Mouse (Mus musculus): ENCODE measurements around the gene Olfr1369-ps1. TPM values are rescaled to one million over a fixed set of nuclear protein-coding genes. Genes with fewer than 3 reads are reported as not detected.

Gene Olfr1369-ps1
- polyA plus RNA-seq, 1 experiment from 2014 or later = not detected

DNA sequence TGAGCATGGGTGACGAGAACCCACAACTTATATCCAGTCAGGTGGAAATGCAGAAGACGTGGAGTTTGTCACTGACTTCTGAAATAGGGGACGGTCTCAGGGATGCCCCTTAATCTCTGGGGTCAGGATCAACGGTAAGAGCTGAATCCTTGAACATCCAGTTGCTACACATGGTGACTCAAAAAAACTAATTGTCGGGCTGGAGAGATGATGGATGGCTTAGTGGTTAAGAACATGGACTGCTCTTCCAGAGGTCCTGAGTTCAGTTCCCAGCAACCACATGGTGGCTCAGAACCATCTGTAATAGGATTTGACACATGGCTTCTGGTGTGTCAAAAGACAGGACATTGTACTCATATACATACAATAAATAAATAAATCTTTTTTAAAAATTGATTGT lies 44.6 kb downstream of the Olfr1369-ps1 start:
- no peak for ATAC-seq (ENCODE audit: low FRiP score)
- no peaks in the 10 kb centered on the region for H3K36me3 ChIP-seq (replicated peaks; ENCODE audit: control insufficient read depth, insufficient read depth)
- no peak overlapping the region for H3K27ac ChIP-seq
- 85% methylated on average over 5 of the region's 5 CpGs for WGBS
- 0 out of 2 replicates have a peak, but pooled peaks cover 10% of the 10 kb centered on the region for H3K4me1 ChIP-seq (replicated peaks; ENCODE audit: control insufficient read depth, insufficient read depth, low read length)
- H3K4me2 ChIP-seq (replicated peaks) = no peak overlapping the region
- no peak overlapping the region for H3K9ac ChIP-seq
- H3K4me3 ChIP-seq (replicated peaks; ENCODE audit: low read length) = no peak overlapping the region
- H3K27me3 ChIP-seq (ENCODE audit: control insufficient read depth, insufficient read depth, low read length) = no peaks in the 10 kb centered on the region
- H3K9me3 ChIP-seq (ENCODE audit: control insufficient read depth, low read length) = no peaks in the 10 kb centered on the region
- DNase-seq (ENCODE audit: low spot score) = no peak

GRCm38 (mm10) chr13:21158071-21158470 lies 46.8 kb downstream of the Olfr1369-ps1 start:
- peak overlapping the region; percentile 64 for H3K4me3 ChIP-seq (replicated peaks; ENCODE audit: low read length)
- no peak overlapping the region for H3K27ac ChIP-seq
- ATAC-seq (ENCODE audit: low FRiP score) = no peak
- DNase-seq (ENCODE audit: low spot score) = no peak
- H3K4me2 ChIP-seq (replicated peaks) = peak overlapping the region; percentile 81
- H3K9ac ChIP-seq = no peak overlapping the region
- H3K4me1 ChIP-seq (replicated peaks; ENCODE audit: control insufficient read depth, insufficient read depth, low read length) = 0 out of 2 replicates have a peak, but pooled peaks cover 10% of the 10 kb centered on the region
- no peaks in the 10 kb centered on the region for H3K9me3 ChIP-seq (ENCODE audit: control insufficient read depth, low read length)
- H3K36me3 ChIP-seq (replicated peaks; ENCODE audit: control insufficient read depth, insufficient read depth) = no peaks in the 10 kb centered on the region
- 5% methylated on average over 9 of the region's 9 CpGs for WGBS
- H3K27me3 ChIP-seq (ENCODE audit: control insufficient read depth, insufficient read depth, low read length) = no peaks in the 10 kb centered on the region

DNA sequence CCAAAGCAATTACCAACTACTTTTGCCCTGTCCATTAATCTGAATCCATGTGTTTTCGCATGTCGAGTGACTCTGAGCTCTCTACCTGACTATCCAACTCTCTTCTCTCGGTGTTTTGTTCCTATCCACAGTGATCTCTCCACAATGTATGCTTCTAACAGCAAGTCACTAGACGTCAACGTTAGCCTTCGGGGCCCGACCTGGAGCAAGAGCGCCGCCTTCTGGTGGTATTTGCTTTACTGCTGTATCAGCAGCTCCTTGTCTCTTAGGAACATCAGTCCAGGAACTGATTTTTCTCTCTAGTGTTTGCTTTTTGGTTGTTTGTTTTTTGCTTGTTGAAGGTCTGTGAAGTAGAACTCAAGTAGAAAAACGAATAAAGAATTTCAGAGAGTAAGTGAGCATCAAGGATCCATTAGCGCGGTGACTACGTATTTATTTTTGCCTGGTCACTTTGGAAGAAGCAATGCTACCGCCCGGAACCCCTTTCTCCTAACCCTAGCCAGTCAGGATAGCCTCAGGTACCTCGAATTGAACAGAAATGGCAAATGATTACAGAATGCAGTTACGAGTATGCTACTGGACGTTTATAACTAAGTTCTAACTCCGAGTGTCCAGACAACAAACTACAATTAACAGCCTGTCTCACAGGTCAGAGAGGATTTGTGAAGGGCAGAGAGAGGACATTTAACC lies 47.6 kb downstream of the Olfr1369-ps1 start:
- Histone ChIP-seq H3K4me1 (replicated peaks; ENCODE audit: control insufficient read depth, insufficient read depth, low read length) (0 out of 2 replicates have a peak, but pooled peaks cover 10% of the 10 kb centered on the region), H3K9ac (peak overlapping the region; percentile 57), H3K27me3 (ENCODE audit: control insufficient read depth, insufficient read depth, low read length) (no peaks in the 10 kb centered on the region), H3K27ac (no peak overlapping the region), H3K36me3 (replicated peaks; ENCODE audit: control insufficient read depth, insufficient read depth) (no peaks in the 10 kb centered on the region), H3K4me3 (replicated peaks; ENCODE audit: low read length) (peak overlapping the region; percentile 64), H3K4me2 (replicated peaks) (peak overlapping the region; percentile 81), H3K9me3 (ENCODE audit: control insufficient read depth, low read length) (no peaks in the 10 kb centered on the region)
- WGBS = under 1% methylated on average over 19 of the region's 19 CpGs
- peak; percentile 47; the same call in 1 of the 2 replicates for ATAC-seq (ENCODE audit: low FRiP score)
- DNase-seq (ENCODE audit: low spot score) = peak; percentile 88

DNA sequence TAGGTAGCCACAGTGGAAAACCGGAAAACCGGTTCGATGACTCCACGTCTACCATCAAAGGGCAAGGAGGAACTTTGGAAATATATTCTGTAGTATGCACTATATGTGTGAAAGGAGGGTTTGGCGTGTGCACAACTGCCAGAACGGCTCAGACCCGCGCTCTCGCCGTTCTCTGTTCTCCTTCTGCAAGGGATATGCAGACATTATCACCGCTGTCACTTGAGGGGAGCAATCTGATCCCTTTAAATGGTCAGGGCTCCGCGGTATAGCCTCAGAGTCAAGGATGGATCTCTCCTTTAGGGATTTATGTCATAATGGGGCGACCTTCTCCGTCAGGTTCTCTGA lies 48.2 kb downstream of the Olfr1369-ps1 start:
- H3K9ac ChIP-seq = peak overlapping the region; percentile 57
- no peaks in the 10 kb centered on the region for H3K9me3 ChIP-seq (ENCODE audit: control insufficient read depth, low read length)
- 0 out of 2 replicates have a peak, but pooled peaks cover 10% of the 10 kb centered on the region for H3K4me1 ChIP-seq (replicated peaks; ENCODE audit: control insufficient read depth, insufficient read depth, low read length)
- no peak overlapping the region for H3K27ac ChIP-seq
- DNase-seq (ENCODE audit: low spot score) = peak; percentile 42
- ATAC-seq (ENCODE audit: low FRiP score) = no peak
- H3K36me3 ChIP-seq (replicated peaks; ENCODE audit: control insufficient read depth, insufficient read depth) = no peaks in the 10 kb centered on the region
- H3K4me2 ChIP-seq (replicated peaks) = peak overlapping the region; percentile 81
- peak overlapping the region; percentile 64 for H3K4me3 ChIP-seq (replicated peaks; ENCODE audit: low read length)
- H3K27me3 ChIP-seq (ENCODE audit: control insufficient read depth, insufficient read depth, low read length) = no peaks in the 10 kb centered on the region
- under 1% methylated on average over 15 of the region's 15 CpGs for WGBS

DNA sequence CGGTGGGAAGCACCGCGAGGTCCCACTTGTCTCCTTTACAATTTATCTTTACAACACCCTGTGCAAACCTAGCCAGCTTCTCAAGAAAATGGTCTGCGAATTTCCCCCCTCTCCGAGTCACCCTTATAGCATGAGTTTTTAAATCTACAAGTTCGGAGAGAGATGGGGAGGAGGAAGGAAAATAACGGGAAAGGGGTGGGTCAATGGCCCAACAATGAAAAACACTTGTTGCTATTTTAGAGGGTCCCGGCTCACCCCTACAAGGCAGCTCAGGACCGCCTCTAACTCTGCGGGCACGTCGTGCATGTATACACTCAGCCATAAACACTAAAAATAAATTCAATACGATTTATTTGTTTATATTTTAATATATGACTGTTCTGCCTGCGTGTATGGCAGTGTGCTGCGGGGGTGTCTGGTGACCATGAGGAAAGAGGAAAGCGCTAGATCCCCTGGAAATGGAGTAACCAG lies 48.8 kb downstream of the Olfr1369-ps1 start:
- H3K9ac ChIP-seq = peak overlapping the region; percentile 57
- under 1% methylated on average over 16 of the region's 16 CpGs for WGBS
- no peaks in the 10 kb centered on the region for H3K36me3 ChIP-seq (replicated peaks; ENCODE audit: control insufficient read depth, insufficient read depth)
- 0 out of 2 replicates have a peak, but pooled peaks cover 4% of the 10 kb centered on the region for H3K27me3 ChIP-seq (ENCODE audit: control insufficient read depth, insufficient read depth, low read length)
- H3K4me2 ChIP-seq (replicated peaks) = peak overlapping the region; percentile 81
- H3K27ac ChIP-seq = no peak overlapping the region
- peak overlapping the region; percentile 64 for H3K4me3 ChIP-seq (replicated peaks; ENCODE audit: low read length)
- peak; percentile 32 for DNase-seq (ENCODE audit: low spot score)
- ATAC-seq (ENCODE audit: low FRiP score) = peak; percentile 22; the same call in 1 of the 2 replicates
- 0 out of 2 replicates have a peak, but pooled peaks cover 10% of the 10 kb centered on the region for H3K4me1 ChIP-seq (replicated peaks; ENCODE audit: control insufficient read depth, insufficient read depth, low read length)
- H3K9me3 ChIP-seq (ENCODE audit: control insufficient read depth, low read length) = no peaks in the 10 kb centered on the region

- WGBS = under 1% methylated on average over 32 of the region's 32 CpGs
- peak overlapping the region; percentile 64 for H3K4me3 ChIP-seq (replicated peaks; ENCODE audit: low read length)
- DNase-seq (ENCODE audit: low spot score) (peak; percentile 100), ATAC-seq (ENCODE audit: low FRiP score) (peak; percentile 88)
- no peak overlapping the region for H3K27ac ChIP-seq
- H3K36me3 ChIP-seq (replicated peaks; ENCODE audit: control insufficient read depth, insufficient read depth) = no peaks in the 10 kb centered on the region
- peak overlapping the region; percentile 81 for H3K4me2 ChIP-seq (replicated peaks)
- H3K9ac ChIP-seq = peak overlapping the region; percentile 58
- peaks cover 4% of the 10 kb centered on the region; the same call in 1 of the 2 replicates for H3K27me3 ChIP-seq (ENCODE audit: control insufficient read depth, insufficient read depth, low read length)
- H3K4me1 ChIP-seq (replicated peaks; ENCODE audit: control insufficient read depth, insufficient read depth, low read length) = 0 out of 2 replicates have a peak, but pooled peaks cover 10% of the 10 kb centered on the region
- no peaks in the 10 kb centered on the region for H3K9me3 ChIP-seq (ENCODE audit: control insufficient read depth, low read length)
Observed at GRCm38 (mm10) chr13:21160657-21161590, 49.6 kb downstream of the Olfr1369-ps1 start.

DNA sequence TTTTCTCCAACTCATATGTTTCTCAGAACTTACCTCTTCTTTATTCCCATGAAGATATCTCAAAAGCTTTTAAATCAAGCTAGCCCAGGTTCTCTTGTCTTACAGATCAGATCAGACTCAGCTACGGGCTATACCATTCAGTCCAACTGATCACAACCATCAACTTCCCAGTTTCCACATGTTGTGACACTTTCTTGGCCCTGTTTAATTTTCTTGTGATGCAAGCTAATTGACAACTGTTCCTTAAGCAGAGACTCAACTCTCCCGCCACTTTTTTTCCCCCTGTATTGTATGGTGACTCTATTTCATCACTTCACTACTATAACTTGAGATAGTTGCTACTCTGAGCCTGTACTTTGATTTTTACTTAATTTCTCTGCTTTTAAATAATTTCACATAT lies 50.3 kb downstream of the Olfr1369-ps1 start:
- peaks cover 16% of the 10 kb centered on the region for H3K4me1 ChIP-seq (replicated peaks; ENCODE audit: control insufficient read depth, insufficient read depth, low read length)
- H3K4me2 ChIP-seq (replicated peaks) = peak overlapping the region; percentile 81
- H3K4me3 ChIP-seq (replicated peaks; ENCODE audit: low read length) = peak overlapping the region; percentile 64
- ATAC-seq (ENCODE audit: low FRiP score) = peak; percentile 44; the same call in 1 of the 2 replicates
- no peaks in the 10 kb centered on the region for H3K36me3 ChIP-seq (replicated peaks; ENCODE audit: control insufficient read depth, insufficient read depth)
- H3K9me3 ChIP-seq (ENCODE audit: control insufficient read depth, low read length) = no peaks in the 10 kb centered on the region
- no peak for DNase-seq (ENCODE audit: low spot score)
- no peak overlapping the region for H3K27ac ChIP-seq
- H3K27me3 ChIP-seq (ENCODE audit: control insufficient read depth, insufficient read depth, low read length) = peaks cover 4% of the 10 kb centered on the region; the same call in 1 of the 2 replicates
- 48% methylated on average over 2 of the region's 2 CpGs for WGBS
- H3K9ac ChIP-seq = 0 out of 2 replicates have a peak overlapping the region, but pooled peaks have one; percentile 24

DNA sequence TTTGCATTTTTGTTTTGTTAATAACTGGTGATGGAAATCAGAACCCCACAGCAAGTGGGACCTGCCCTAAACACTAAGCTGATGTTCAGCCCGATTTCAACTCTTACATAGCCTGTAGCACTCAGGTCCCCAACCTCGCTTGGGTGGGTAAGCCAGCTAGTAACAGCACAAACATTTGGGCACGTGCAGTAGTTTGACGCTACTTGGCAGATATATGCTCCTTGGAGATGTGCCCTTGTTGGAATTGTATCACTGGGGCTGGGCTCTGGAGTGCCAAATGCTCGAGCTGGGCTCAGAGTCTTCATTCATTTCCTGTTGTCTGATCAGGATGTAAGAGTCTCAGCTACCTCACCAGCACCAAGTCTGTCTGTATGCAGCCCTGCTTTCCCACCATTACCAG lies 51.3 kb downstream of the Olfr1369-ps1 start:
- Histone ChIP-seq H3K4me2 (replicated peaks) (no peak overlapping the region), H3K4me3 (replicated peaks; ENCODE audit: low read length) (no peak overlapping the region), H3K4me1 (replicated peaks; ENCODE audit: control insufficient read depth, insufficient read depth, low read length) (peaks cover 19% of the 10 kb centered on the region), H3K27me3 (ENCODE audit: control insufficient read depth, insufficient read depth, low read length) (peaks cover 4% of the 10 kb centered on the region; the same call in 1 of the 2 replicates), H3K9ac (no peak overlapping the region), H3K27ac (no peak overlapping the region), H3K9me3 (ENCODE audit: control insufficient read depth, low read length) (no peaks in the 10 kb centered on the region), H3K36me3 (replicated peaks; ENCODE audit: control insufficient read depth, insufficient read depth) (no peaks in the 10 kb centered on the region)
- 63% methylated on average over 5 of the region's 5 CpGs for WGBS
- DNase-seq (ENCODE audit: low spot score) (no peak), ATAC-seq (ENCODE audit: low FRiP score) (no peak)
